Mouse (Mus musculus): Measurements from ENCODE around the gene Zfp746. TPM values are rescaled to one million over a fixed set of nuclear protein-coding genes. Genes with fewer than 3 reads are reported as not detected.

Gene Zfp746
- total and polyA plus RNA-seq, 3 experiments: 17.8 to 22.1 TPM; not detected in 1

DNA sequence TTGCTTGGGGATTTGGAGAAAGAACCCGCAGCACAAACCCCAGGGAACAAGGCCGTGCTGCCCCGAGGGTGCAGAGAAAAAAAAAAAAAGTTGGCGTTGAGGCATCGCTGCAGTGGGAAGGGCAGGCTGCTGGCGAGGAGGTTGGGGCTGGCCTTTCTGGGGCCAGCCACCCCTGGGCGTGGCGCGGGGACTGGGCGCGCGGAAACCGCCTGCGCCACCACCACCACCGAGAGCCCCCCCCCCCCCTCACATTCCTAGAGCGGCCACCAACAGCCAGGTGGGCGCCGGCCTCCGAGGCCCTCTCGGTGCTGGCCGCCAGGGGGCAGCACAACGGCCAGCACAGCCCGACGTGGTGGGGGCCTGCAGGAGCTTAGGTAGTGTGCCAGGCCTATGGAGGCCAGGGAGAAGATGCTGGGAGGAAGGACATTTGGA lies 70.3 kb downstream of the Zfp746 start (continued):
- TF ChIP-seq MEF2A (IDR thresholded peaks at IDR 0.05; ENCODE audit: extremely low read depth, insufficient replicate concordance, low read depth, low read length, poor library complexity, severe bottlenecking): no peak

Other genes starting within 250 kb of the Zfp746 start
- gene Zfp282, start 209.4 kb downstream of the Zfp746 start, total RNA-seq (2012; rRNA removed): 8.2 and 8.5 TPM in 2 replicates
- 10 to 100 TPM in 1 of 2 experiments, not detected in 1; 13.8 TPM for gene Zfp282, start 209.4 kb downstream of the Zfp746 start, polyA plus RNA-seq (2012; ENCODE audit: insufficient read depth in 1 of 2, insufficient read length in 2 of 2, low read depth in 1 of 2, low replicate concordance in 2 of 2, missing spikeins in 1 of 2)
- 7.1 and 7.4 TPM in 2 replicates for gene Zfp212, start 166.1 kb downstream of the Zfp746 start, total RNA-seq (2012; rRNA removed)
- gene Zfp212, start 166.1 kb downstream of the Zfp746 start, polyA plus RNA-seq (2012; ENCODE audit: insufficient read depth in 1 of 2, insufficient read length in 2 of 2, low read depth in 1 of 2, low replicate concordance in 2 of 2, missing spikeins in 1 of 2): 10 to 100 TPM in 1 of 2 experiments, not detected in 1; 17.5 TPM
- gene Zfp956, start 133.2 kb downstream of the Zfp746 start, total RNA-seq (2012; rRNA removed): 8.1 and 11.0 TPM in 2 replicates
- gene Zfp956, start 133.2 kb downstream of the Zfp746 start, polyA plus RNA-seq (2012; ENCODE audit: insufficient read depth in 1 of 2, insufficient read length in 2 of 2, low read depth in 1 of 2, low replicate concordance in 2 of 2, missing spikeins in 1 of 2): 10 to 100 TPM in 1 of 2 experiments, not detected in 1; 13.1 TPM
- gene Zfp777, start 37.7 kb downstream of the Zfp746 start, total RNA-seq (2012; rRNA removed): 16.3 and 20.4 TPM in 2 replicates
- 10 to 100 TPM in 1 of 2 experiments, not detected in 1; 32.4 TPM for gene Zfp777, start 37.7 kb downstream of the Zfp746 start, polyA plus RNA-seq (2012; ENCODE audit: insufficient read depth in 1 of 2, insufficient read length in 2 of 2, low read depth in 1 of 2, low replicate concordance in 2 of 2, missing spikeins in 1 of 2)

Data from MEL (cell line).